Mouse (Mus musculus): ENCODE measurements at regions not wholly inside any gene's neighbourhood (a gene's known extent, or its start where the extent isn't known, plus 50 kb on each side); places are given as distances from the start of the nearest gene placed in this dataset.

DNA sequence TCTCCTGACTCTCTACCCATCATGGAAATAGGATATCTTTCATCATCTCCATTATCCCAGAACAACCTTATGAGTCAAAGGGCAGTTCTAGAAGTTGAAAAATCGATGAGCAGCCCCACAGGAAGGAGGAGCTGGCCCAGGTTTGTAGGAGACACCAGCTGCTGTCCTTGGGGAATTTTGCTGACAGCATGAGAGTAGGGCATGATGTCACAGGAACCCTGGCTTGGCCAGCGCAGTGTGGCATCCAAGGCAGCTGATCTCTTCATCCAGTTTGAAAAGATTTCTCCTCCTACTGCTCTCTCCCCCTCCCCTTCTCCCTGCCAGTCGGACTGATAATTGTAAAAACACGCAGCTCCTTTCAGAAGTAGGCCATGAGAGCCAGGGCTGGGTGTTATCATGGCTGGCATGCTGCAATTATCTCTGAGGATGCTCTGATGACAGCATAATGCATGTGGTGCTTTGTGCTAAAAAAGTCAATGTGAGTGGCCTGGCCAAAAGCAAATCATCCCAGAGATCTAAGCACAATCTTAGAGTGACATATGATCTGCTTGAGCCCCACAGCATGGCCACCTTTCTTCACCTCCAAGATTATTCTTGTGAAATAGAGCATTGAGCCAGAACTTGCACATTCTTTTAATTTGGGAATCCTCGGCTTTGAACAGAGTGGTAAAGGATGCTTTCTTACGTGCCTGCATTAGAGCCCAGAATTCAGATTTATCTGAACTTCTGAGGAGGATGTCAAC, 54.2 kb downstream of the Gjd2 start:
- H3K4me1 ChIP-seq (replicated peaks) = no peaks in the 10 kb centered on the region
- H3K36me3 ChIP-seq = no peaks in the 10 kb centered on the region
- no peak overlapping the region for H3K4me3 ChIP-seq
- no peaks in the 10 kb centered on the region for H3K27me3 ChIP-seq
- H3K9me3 ChIP-seq = no peaks in the 10 kb centered on the region
- H3K27ac ChIP-seq = no peak overlapping the region
- H3K9ac ChIP-seq = no peak overlapping the region
- H3K4me2 ChIP-seq = no peak overlapping the region
- 46% methylated on average over 6 of the region's 6 CpGs for WGBS
- ATAC-seq (ENCODE audit: low FRiP score) = no peak

DNA sequence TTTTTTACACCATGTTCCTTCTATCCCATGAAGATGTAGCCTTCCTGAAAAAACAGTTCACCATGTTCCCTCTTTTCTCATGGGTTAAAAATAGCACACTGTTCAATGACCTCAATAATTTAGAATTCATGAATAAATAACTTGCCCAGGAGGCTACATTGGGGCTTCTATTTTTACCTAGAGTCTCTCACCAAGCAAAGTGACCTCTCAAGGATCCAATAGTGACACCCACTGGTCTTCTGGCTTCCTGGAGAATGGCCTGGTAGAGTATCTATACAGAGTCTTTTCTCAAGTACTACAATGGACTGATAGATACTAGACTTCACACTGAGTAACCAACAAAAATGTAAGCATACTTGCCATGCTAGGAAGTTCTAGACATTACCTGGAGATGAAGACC, 60.9 kb downstream of the Gjd2 start:
- ATAC-seq (ENCODE audit: low FRiP score) = no peak
- no peaks in the 10 kb centered on the region for H3K27me3 ChIP-seq
- H3K4me3 ChIP-seq = no peak overlapping the region
- no peak overlapping the region for H3K4me2 ChIP-seq
- H3K9ac ChIP-seq = no peak overlapping the region
- no peaks in the 10 kb centered on the region for H3K9me3 ChIP-seq
- H3K36me3 ChIP-seq = no peaks in the 10 kb centered on the region
- H3K27ac ChIP-seq = no peak overlapping the region
- no peaks in the 10 kb centered on the region for H3K4me1 ChIP-seq (replicated peaks)

DNA sequence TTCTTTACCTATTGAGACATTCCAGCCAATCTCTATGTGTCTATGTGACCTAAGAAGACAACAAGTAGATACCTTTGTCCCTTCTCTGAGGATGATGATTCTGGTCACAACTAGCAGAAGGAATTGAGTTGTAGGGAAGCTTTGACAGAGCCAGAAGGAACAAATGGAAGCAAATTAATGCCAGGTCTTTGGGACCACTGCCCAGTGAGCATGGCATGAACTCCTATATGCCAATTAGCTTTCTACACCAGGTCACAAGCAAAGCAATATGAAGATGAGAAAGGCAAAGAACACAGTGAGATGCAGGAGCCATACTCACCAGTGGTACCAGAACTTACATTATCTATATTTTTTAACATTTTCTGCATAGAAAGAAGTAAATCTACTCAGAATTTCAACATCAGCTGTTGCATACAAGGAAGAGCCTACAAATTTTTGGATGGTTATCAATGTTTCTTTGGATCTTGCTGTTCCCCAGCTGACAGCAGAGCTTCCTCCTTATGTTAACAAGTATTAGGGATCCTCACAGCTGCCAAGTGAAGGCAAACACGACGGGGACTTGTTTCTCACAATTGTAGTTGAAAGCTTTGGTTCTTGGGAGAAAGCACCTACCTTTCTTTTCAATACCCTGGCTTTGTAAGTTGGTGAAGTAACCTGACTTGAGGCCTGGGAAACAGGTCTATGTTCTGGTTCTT, 64.0 kb downstream of the Gjd2 start:
- ATAC-seq (ENCODE audit: low FRiP score) = no peak
- Histone ChIP-seq H3K27ac (no peak overlapping the region), H3K4me2 (no peak overlapping the region), H3K9me3 (no peaks in the 10 kb centered on the region), H3K4me3 (no peak overlapping the region), H3K27me3 (no peaks in the 10 kb centered on the region), H3K9ac (no peak overlapping the region), H3K36me3 (no peaks in the 10 kb centered on the region), H3K4me1 (replicated peaks) (no peaks in the 10 kb centered on the region)
- WGBS = 76% methylated on average over 2 of the region's 2 CpGs

DNA sequence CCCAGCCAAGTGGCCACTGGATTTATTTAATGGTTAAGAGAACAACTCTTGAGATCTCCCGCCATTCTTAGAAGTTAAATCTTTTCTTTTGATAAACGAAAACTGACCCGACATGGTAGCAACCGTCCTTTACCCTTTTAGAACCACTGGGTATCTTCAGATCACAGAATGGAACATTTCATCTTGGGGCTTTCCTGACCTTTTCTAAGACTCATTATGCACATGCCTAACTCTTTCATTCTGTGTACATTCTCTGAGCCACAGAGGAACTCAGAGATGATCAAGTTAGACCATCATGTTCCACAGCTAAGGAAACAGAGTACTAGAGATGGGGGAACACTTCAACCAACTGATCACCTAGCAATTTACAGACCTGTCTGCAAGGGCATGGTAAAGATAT, 81.7 kb downstream of the Gjd2 start:
- Histone ChIP-seq H3K9me3 (no peaks in the 10 kb centered on the region), H3K9ac (no peak overlapping the region), H3K4me2 (no peak overlapping the region), H3K27ac (no peak overlapping the region), H3K27me3 (no peaks in the 10 kb centered on the region), H3K4me3 (no peak overlapping the region), H3K36me3 (no peaks in the 10 kb centered on the region), H3K4me1 (replicated peaks) (no peaks in the 10 kb centered on the region)
- WGBS = 89% methylated on average over 4 of the region's 4 CpGs
- ATAC-seq (ENCODE audit: low FRiP score) = no peak

DNA sequence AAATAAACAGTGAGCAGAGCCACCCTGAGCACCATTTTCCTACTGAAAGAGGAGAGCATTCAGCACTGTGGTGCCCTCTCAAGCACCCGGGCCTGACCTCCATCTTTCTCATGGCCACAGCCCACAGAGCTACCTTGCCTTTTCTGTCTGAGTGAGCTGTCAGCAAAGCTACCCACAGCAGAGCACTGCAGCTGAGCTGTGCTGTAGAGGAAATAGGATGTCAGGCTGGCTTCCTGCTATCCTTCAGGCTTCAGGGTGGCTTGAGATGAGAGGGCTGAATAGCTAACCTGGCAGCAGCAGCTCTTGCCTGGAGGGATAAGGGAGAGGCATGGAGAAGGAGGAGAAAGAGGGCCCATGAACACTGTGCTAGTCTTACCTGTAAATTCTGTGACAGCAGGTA, 82.5 kb downstream of the Gjd2 start:
- Histone ChIP-seq H3K27ac (no peak overlapping the region), H3K9ac (no peak overlapping the region), H3K4me3 (no peak overlapping the region), H3K9me3 (no peaks in the 10 kb centered on the region), H3K4me1 (replicated peaks) (no peaks in the 10 kb centered on the region), H3K4me2 (no peak overlapping the region), H3K36me3 (no peaks in the 10 kb centered on the region), H3K27me3 (no peaks in the 10 kb centered on the region)
- ATAC-seq (ENCODE audit: low FRiP score) = no peak
- WGBS = 74% methylated on average over 1 of the region's 1 CpGs

DNA sequence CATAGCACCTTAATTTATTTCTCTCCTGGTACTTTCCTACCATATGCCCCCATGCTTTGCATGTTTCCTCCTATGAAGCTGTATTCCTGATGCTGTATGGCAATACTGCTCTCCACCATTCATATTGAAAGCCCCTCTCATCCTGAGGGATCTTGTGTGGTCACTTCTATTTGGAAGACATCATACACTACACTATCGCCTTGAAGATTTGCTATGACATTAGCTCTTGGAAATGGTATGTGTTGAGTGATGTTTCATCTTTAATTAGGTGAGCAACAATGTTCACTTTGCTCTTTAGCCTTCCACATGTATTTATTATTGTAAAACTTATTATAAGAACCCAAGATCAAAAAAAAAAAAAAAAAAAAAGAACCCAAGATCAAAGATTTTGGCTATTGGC, 81.2 kb upstream of the Arhgap11a start:
- ATAC-seq (ENCODE audit: low FRiP score) = no peak
- Histone ChIP-seq H3K27me3 (no peaks in the 10 kb centered on the region), H3K4me1 (replicated peaks) (no peaks in the 10 kb centered on the region), H3K4me2 (no peak overlapping the region), H3K36me3 (no peaks in the 10 kb centered on the region), H3K4me3 (no peak overlapping the region), H3K9me3 (no peaks in the 10 kb centered on the region), H3K9ac (no peak overlapping the region), H3K27ac (no peak overlapping the region)
- WGBS = 94% methylated on average over 1 of the region's 1 CpGs

DNA sequence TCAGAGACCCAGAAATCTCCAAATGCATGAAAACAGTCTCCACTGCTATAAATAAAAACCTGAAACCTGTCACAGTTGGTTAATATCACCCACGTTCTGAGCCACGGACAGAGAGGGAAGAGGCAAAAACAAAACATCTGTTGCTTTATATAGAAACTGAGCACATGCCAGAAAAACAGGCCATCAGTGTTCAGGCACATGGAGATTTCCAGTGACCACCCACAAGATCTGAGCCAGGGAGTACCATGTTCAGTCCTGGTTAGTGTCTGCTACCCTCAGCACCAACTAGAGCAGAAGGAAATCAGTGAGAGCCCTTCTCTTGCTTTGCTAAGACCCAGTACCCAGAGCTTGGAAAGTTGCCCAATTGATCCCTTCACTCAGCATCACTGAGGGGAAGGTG, 75.7 kb upstream of the Arhgap11a start:
- Histone ChIP-seq H3K4me1 (replicated peaks) (no peaks in the 10 kb centered on the region), H3K27ac (no peak overlapping the region), H3K4me2 (no peak overlapping the region), H3K4me3 (no peak overlapping the region), H3K36me3 (no peaks in the 10 kb centered on the region), H3K9me3 (no peaks in the 10 kb centered on the region), H3K9ac (no peak overlapping the region), H3K27me3 (no peaks in the 10 kb centered on the region)
- no peak for ATAC-seq (ENCODE audit: low FRiP score)
- 69% methylated on average over 2 of the region's 2 CpGs for WGBS

DNA sequence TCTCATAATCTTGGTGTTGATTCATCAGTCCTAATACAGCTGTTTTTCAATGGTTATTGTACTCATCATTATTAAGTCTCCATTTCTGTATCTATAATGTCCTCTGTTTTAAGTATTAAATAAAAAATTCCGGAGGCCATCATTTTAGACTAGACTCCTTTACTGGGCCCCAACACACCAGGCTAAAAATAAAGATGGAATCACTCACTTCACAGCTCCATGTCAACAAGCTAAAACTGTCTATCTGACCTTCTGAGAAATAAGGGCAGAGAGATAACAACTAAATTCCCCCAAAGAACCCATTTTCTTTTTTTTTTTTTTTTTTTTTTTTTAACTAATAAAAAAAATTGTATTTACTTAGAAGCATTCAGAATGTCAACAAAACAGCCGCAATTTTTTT, 70.5 kb upstream of the Arhgap11a start:
- ATAC-seq (ENCODE audit: low FRiP score) = no peak
- H3K36me3 ChIP-seq = no peaks in the 10 kb centered on the region

DNA sequence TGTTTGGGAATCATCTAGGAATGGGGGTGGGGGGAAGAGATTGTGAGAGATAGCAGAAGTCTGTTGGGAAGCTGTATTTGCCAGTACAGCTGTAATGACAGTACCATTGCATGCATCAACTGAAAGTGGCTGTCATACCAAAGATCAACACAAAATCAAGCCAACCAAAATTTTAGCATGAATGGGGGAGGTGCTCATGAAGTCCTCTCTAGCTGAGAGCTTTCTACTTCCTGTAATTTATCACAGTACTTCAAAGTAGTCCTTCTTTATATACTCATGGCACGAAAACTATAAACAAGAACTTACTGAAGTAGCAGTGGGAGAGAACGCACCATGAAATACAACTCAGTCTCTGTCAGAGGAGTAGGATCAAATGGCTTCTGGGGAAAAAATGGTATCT, 65.8 kb upstream of the Arhgap11a start:
- H3K27me3 ChIP-seq = no peaks in the 10 kb centered on the region
- WGBS = 85% methylated on average over 2 of the region's 2 CpGs
- no peak overlapping the region for H3K4me3 ChIP-seq
- no peak for ATAC-seq (ENCODE audit: low FRiP score)
- H3K36me3 ChIP-seq = no peaks in the 10 kb centered on the region
- H3K9ac ChIP-seq = no peak overlapping the region
- H3K4me2 ChIP-seq = no peak overlapping the region
- H3K9me3 ChIP-seq = no peaks in the 10 kb centered on the region
- H3K27ac ChIP-seq = no peak overlapping the region
- no peaks in the 10 kb centered on the region for H3K4me1 ChIP-seq (replicated peaks)

More for the DNA sequence above, 70.5 kb upstream of the Arhgap11a start:
- H3K27me3 ChIP-seq = no peaks in the 10 kb centered on the region
- no peak overlapping the region for H3K4me2 ChIP-seq
- no peak overlapping the region for H3K4me3 ChIP-seq
- H3K9ac ChIP-seq = no peak overlapping the region
- 91% methylated on average over 2 of the region's 2 CpGs for WGBS
- no peak overlapping the region for H3K27ac ChIP-seq
- H3K9me3 ChIP-seq = no peaks in the 10 kb centered on the region
- H3K4me1 ChIP-seq (replicated peaks) = no peaks in the 10 kb centered on the region

DNA sequence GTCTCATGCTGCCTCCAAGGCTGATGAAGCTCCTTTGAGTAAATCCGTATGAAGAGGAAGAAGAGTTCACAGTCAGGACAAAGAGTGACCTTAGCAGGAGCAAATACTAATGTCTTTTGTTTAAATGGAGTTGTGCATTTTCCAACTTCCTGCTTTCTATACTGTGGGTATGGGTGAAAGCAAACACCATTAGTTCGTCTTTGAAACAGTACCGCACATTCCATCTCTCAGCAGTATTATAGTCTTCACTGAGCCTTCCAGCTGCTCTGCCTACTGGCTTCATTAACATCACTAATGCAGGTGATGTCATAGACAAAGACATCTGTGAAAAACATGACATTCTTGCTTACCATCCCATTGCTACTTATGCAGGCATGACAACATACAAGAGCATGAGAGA, 62.7 kb upstream of the Arhgap11a start:
- H3K9ac ChIP-seq = no peak overlapping the region
- H3K4me2 ChIP-seq = no peak overlapping the region
- no peak overlapping the region for H3K4me3 ChIP-seq
- no peaks in the 10 kb centered on the region for H3K9me3 ChIP-seq
- WGBS = 70% methylated on average over 3 of the region's 3 CpGs
- ATAC-seq (ENCODE audit: low FRiP score) = no peak
- no peaks in the 10 kb centered on the region for H3K4me1 ChIP-seq (replicated peaks)
- H3K27ac ChIP-seq = no peak overlapping the region
- H3K27me3 ChIP-seq = no peaks in the 10 kb centered on the region
- no peaks in the 10 kb centered on the region for H3K36me3 ChIP-seq

DNA sequence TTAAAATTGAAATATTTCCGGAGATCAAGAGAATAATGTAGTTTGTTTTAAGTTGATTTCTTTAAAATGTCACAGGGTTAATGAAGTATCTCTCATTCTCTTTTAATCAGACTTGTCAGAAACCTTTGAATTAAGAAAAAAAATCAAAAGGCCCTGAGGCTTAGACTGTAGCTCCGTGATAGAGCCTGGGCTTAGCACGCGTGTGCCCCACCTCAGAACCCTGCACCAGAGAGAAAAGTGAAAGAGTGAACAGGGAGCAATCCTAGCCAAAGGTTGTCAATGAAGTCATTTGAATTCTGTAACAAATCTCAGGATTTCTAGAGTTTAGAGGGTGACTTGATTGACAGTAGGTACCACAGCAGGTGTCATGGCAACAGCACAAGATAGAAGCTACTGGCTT, 61.0 kb upstream of the Arhgap11a start:
- H3K4me3 ChIP-seq = no peak overlapping the region
- WGBS = 87% methylated on average over 4 of the region's 4 CpGs
- no peaks in the 10 kb centered on the region for H3K9me3 ChIP-seq
- no peak overlapping the region for H3K4me2 ChIP-seq
- no peak for ATAC-seq (ENCODE audit: low FRiP score)
- no peaks in the 10 kb centered on the region for H3K36me3 ChIP-seq
- H3K9ac ChIP-seq = no peak overlapping the region
- H3K27ac ChIP-seq = no peak overlapping the region
- H3K27me3 ChIP-seq = no peaks in the 10 kb centered on the region
- H3K4me1 ChIP-seq (replicated peaks) = no peaks in the 10 kb centered on the region

DNA sequence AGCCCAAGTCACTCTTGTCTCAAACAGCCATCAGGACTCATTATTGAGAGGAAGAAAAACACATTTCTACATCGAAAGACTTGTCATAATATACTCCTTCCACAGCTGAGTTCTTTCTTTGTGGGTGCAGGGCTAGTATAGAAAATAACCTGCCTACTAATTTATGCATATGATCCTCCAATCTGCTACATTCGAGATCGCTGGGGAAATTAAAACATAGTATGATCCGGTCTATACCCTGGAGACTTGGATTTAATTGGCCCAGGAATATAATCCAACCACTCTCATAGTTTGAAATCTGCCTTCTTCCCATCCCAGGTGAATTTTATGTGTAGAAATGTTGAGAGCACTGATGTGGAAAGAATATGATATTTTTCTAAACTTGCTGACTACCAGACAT, 60.2 kb upstream of the Arhgap11a start:
- peak; percentile 52; the same call in 1 of the 2 replicates for ATAC-seq (ENCODE audit: low FRiP score)
- no peaks in the 10 kb centered on the region for H3K36me3 ChIP-seq
- H3K9me3 ChIP-seq = no peaks in the 10 kb centered on the region
- H3K4me3 ChIP-seq = no peak overlapping the region
- no peaks in the 10 kb centered on the region for H3K4me1 ChIP-seq (replicated peaks)
- H3K27me3 ChIP-seq = no peaks in the 10 kb centered on the region
- WGBS = 67% methylated on average over 4 of the region's 4 CpGs
- no peak overlapping the region for H3K27ac ChIP-seq
- H3K4me2 ChIP-seq = no peak overlapping the region
- H3K9ac ChIP-seq = no peak overlapping the region

DNA sequence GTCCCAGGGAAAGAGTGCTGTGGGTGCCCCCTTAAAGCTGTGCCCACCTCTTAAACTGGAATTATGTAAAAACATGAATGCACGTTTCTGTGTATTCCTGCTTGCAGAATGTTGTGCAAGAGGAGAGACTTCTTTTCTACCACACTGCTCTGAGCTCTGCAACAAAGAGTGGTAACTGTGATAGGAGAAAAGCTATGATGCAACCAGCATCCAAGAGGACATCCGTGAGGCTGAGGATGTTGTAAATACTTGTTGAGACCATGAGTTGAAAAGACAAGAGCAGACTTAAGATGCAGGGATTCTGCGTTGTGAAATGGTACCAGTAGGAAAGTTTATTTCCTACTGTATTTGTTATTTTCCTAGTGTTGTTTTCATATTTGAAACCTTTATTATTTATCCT, 56.0 kb upstream of the Arhgap11a start:
- no peak overlapping the region for H3K9ac ChIP-seq
- H3K4me2 ChIP-seq = no peak overlapping the region
- H3K4me3 ChIP-seq = no peak overlapping the region
- no peaks in the 10 kb centered on the region for H3K36me3 ChIP-seq
- WGBS = 82% methylated on average over 3 of the region's 3 CpGs
- H3K27ac ChIP-seq = no peak overlapping the region
- H3K27me3 ChIP-seq = no peaks in the 10 kb centered on the region
- H3K9me3 ChIP-seq = no peaks in the 10 kb centered on the region
- H3K4me1 ChIP-seq (replicated peaks) = 0 out of 2 replicates have a peak, but pooled peaks cover 5% of the 10 kb centered on the region
- no peak for ATAC-seq (ENCODE audit: low FRiP score)
